Comparison of ENCODE assay signal across 17 mouse cellular contexts in the genomic region with DNA sequence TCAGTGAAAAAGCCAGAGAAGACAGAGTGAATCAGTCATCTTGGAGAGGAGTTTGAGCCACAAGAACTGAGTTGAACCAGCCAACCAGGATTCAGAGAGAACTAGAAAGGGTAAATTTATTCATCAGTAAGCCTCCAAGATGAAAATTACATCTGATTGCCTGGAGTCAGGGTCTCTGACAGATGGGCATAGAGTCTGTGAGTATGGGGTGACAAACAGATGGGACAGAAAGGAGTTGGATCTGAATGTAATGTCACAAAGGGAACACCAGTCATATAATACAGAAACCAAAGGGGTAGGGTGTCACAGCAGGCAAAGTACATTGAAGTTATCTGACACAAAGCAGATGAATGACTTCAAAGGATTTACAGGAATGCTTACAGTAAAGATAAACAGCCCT.
"Had no signal": no experiment of that assay in that cellular context is flagged by ENCODE, and none has a peak within 500 bp of the region (broad histone marks: within the 10 kb centered on the region; RNA-seq: fewer than 3 reads in every experiment).

No protein-coding gene starts in this region.

- H3K9me3 ChIP-seq: lung, embryonic 15.5 days; midbrain, embryonic 13.5 days; midbrain, embryonic 15.5 days; neural tube, embryonic 12.5 days had no signal

- ATAC-seq: lung, postnatal 0 days; midbrain, embryonic 13.5 days; midbrain, embryonic 15.5 days had no signal

- H3K9ac ChIP-seq: lung, embryonic 15.5 days; midbrain, embryonic 13.5 days; midbrain, embryonic 15.5 days; neural tube, embryonic 12.5 days had no signal

- DNase-seq: lung, adult 2 months; lung, postnatal 14 days; lung, postnatal 36 days; right cerebral cortex, postnatal 14 days; right cerebral cortex, postnatal 4 days; spleen, adult 18-20 months; thymus, adult 18-20 months; thymus, postnatal 14 days; thymus, postnatal 36 days had no signal

- H3K4me1 ChIP-seq: lung, embryonic 15.5 days; megakaryocyte, embryonic 14.5 days; midbrain, embryonic 13.5 days; midbrain, embryonic 15.5 days; neural tube, embryonic 12.5 days had no signal

- H3K36me3 ChIP-seq: lung, embryonic 15.5 days; midbrain, embryonic 13.5 days; midbrain, embryonic 15.5 days; neural tube, embryonic 12.5 days had no signal

- H3K27me3 ChIP-seq: lung, embryonic 15.5 days; megakaryocyte, embryonic 14.5 days; midbrain, embryonic 13.5 days; midbrain, embryonic 15.5 days; neural tube, embryonic 12.5 days had no signal

- H3K4me3 ChIP-seq: lung, embryonic 15.5 days; megakaryocyte, embryonic 14.5 days; midbrain, embryonic 13.5 days; midbrain, embryonic 15.5 days; neural tube, embryonic 12.5 days had no signal

- H3K27ac ChIP-seq: lung, embryonic 15.5 days; macrophage; midbrain, embryonic 13.5 days; midbrain, embryonic 15.5 days; neural tube, embryonic 12.5 days had no signal

- H3K4me2 ChIP-seq: lung, embryonic 15.5 days; midbrain, embryonic 11.5 days; midbrain, embryonic 13.5 days; midbrain, embryonic 15.5 days; neural tube, embryonic 12.5 days had no signal
